ENCODE assay signal across 8 mouse cellular contexts in the genomic region with DNA sequence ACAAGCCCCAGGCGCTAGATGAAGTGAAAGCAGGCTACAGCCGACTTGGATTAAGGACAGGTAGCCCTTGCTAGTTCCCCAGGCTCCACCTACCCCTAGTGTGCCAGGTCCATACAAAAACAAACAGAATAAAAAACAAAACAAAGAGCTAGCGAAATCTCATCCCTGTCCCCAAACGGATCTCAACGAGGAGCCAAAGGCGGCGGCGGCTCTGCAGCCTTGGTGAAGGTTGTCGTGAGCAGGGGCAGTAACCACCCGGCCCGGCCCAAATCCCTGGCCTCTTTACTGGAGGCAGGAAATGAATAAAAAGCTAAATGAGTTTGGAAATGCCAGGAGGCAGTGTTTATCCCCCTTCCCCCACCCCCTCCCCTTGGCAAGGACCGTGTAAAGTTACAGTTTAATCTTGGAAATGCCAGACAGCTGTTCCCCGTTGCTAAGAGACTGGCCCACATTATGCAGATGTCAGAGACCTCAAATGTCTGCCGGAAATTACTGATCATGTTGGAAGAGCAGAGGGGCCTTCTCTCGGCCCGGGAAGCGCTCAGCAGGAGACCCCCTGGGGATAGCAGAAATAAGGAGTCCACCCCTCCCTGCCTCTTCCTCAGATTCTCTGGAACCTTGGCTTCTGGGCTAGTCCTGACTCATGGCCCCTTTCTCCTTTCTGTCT.
DNase-seq lines count a peak whose midpoint lies in the region; ATAC-seq lines count a peak whose summit lies in the region.

No protein-coding gene starts in this region.

- H3K4me3 ChIP-seq in forebrain, embryonic 14.5 days (ENCODE audit: low read depth, low read length): no peak overlapping the region; the same call in 1 of the 2 replicates
- H3K4me3 ChIP-seq in hindbrain, embryonic 10.5 days: peak overlapping the region; percentile 34
- peak overlapping the region; percentile 9; the same call in 1 of the 2 replicates for H3K4me3 ChIP-seq in midbrain, embryonic 13.5 days (replicated peaks)

- intact Hi-C loops in left cerebral cortex, postnatal 36 days (cut with DNase I): loop anchor here (2.0 kb wide), 1 partner anchor 23 kb away; no protein-coding TSS in a partner anchor

- peak; percentile 27 for ATAC-seq in forebrain, embryonic 14.5 days
- ATAC-seq in midbrain, embryonic 13.5 days: peak; percentile 46

- H3K4me2 ChIP-seq in forebrain, embryonic 14.5 days (ENCODE audit: low read length): peak overlapping the region; percentile 44
- peak overlapping the region; percentile 49 for H3K4me2 ChIP-seq in midbrain, embryonic 13.5 days (replicated peaks)

- peak overlapping the region; percentile 57 for H3K9ac ChIP-seq in forebrain, embryonic 14.5 days (ENCODE audit: low read length)
- H3K9ac ChIP-seq in midbrain, embryonic 13.5 days (replicated peaks): peak overlapping the region; percentile 61

- H3K27me3 ChIP-seq in forebrain, embryonic 14.5 days (replicated peaks; ENCODE audit: control insufficient read depth, insufficient read depth, low read length): no peaks in the 10 kb centered on the region
- peaks cover 36% of the 10 kb centered on the region for H3K27me3 ChIP-seq in hindbrain, embryonic 10.5 days (ENCODE audit: insufficient read depth, poor library complexity, severe bottlenecking)
- 0 out of 2 replicates have a peak, but pooled peaks cover 3% of the 10 kb centered on the region for H3K27me3 ChIP-seq in midbrain, embryonic 13.5 days

- H3K27ac ChIP-seq in forebrain, embryonic 14.5 days (ENCODE audit: low read depth, low read length): peak overlapping the region; percentile 98
- peak overlapping the region; percentile 87 for H3K27ac ChIP-seq in hindbrain, embryonic 10.5 days
- H3K27ac ChIP-seq in midbrain, embryonic 13.5 days: peak overlapping the region; percentile 99

- H3K9me3 ChIP-seq in forebrain, embryonic 14.5 days (replicated peaks; ENCODE audit: control insufficient read depth, low read length): no peaks in the 10 kb centered on the region
- H3K9me3 ChIP-seq in hindbrain, embryonic 10.5 days: no peaks in the 10 kb centered on the region
- H3K9me3 ChIP-seq in midbrain, embryonic 13.5 days: no peaks in the 10 kb centered on the region

- DNase-seq in left cerebral cortex, adult 18-20 months (ENCODE audit: low spot score in 2 of 2): peak; percentile 24 to 59
- DNase-seq in left cerebral cortex, adult 11 months (ENCODE audit: low spot score): no peak
- peak; percentile 76 for DNase-seq in adrenal gland, postnatal 14 days
- DNase-seq in forebrain, embryonic 14.5 days (ENCODE audit: low spot score): peak; percentile 90
- peak; percentile 82 for DNase-seq in hindbrain, embryonic 10.5 days (ENCODE audit: low spot score)
- DNase-seq in left cerebral cortex, postnatal 36 days (ENCODE audit: low spot score in 2 of 2): peak; percentile 56 to 64
- no peak for DNase-seq in urinary bladder, postnatal 4 days (ENCODE audit: low spot score in 2 of 2)

- 2% methylated on average over 17 of the region's 17 CpGs for WGBS in forebrain, embryonic 14.5 days
- 3% methylated on average over 17 of the region's 17 CpGs for WGBS in hindbrain, embryonic 10.5 days
- under 1% methylated on average over 17 of the region's 17 CpGs for WGBS in midbrain, embryonic 13.5 days

- peaks cover 76% of the 10 kb centered on the region for H3K4me1 ChIP-seq in forebrain, embryonic 14.5 days (ENCODE audit: control insufficient read depth, insufficient read depth, low read length)
- H3K4me1 ChIP-seq in hindbrain, embryonic 10.5 days (replicated peaks): peaks cover 83% of the 10 kb centered on the region
- H3K4me1 ChIP-seq in midbrain, embryonic 13.5 days (replicated peaks): peaks cover 86% of the 10 kb centered on the region

- no peaks in the 10 kb centered on the region for H3K36me3 ChIP-seq in forebrain, embryonic 14.5 days (ENCODE audit: control insufficient read depth, insufficient read depth, low read length)
- H3K36me3 ChIP-seq in hindbrain, embryonic 10.5 days: no peaks in the 10 kb centered on the region
- no peaks in the 10 kb centered on the region for H3K36me3 ChIP-seq in midbrain, embryonic 13.5 days

Comparison
In these comparisons a context has a peak if more than half of its experiments do, and no peak if none do; other contexts are left out.
1. DNase-seq: peak in left cerebral cortex, adult 18-20 months (2 of 2), adrenal gland, postnatal 14 days (single experiment), forebrain, embryonic 14.5 days (single experiment), hindbrain, embryonic 10.5 days (single experiment) and left cerebral cortex, postnatal 36 days (2 of 2); none in left cerebral cortex, adult 11 months (single experiment) and urinary bladder, postnatal 4 days (0 of 2).
2. Peak in every context shown above with its lines, with median percentiles within 50 percentile points of each other: H3K27ac ChIP-seq.